Mouse (Mus musculus): ENCODE measurements at regions not wholly inside any gene's neighbourhood (a gene's known extent, or its start where the extent isn't known, plus 50 kb on each side); places are given as distances from the start of the nearest gene placed in this dataset.
A peak's percentile ranks its signal among the peaks of the same experiment; 100 is the strongest.

DNA sequence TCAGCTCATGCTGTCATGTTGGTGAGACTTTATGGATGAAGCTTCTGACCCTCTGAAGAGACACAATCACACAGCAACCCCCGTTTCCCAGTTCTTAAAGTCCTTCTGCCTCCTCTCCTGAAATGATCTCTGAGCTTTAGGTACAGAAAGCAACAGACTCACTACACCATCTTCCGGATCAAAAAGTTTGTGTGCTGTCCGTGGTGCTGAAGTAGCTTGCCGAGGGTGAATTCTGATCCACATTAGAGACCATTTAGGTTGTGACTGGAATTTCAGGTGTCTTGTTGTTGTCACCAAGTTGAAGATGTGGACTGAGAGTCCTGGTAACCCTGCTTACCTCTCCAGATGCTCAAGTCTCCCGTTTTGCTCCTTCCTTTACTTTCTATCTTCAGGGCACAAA, 375.2 kb downstream of the Shisa9 start:
- ATAC-seq (ENCODE audit: low FRiP score) (no peak), DNase-seq (ENCODE audit: low spot score) (peak; percentile 61)
- no peak overlapping the region for H3K27ac ChIP-seq (ENCODE audit: low read depth, low read length)
- H3K4me2 ChIP-seq (replicated peaks; ENCODE audit: low read depth, low read length) = no peak overlapping the region
- no peaks in the 10 kb centered on the region for H3K4me1 ChIP-seq (replicated peaks; ENCODE audit: control insufficient read depth, insufficient read depth, low read length)
- H3K9ac ChIP-seq (ENCODE audit: low read depth, low read length) = no peak overlapping the region
- no peaks in the 10 kb centered on the region for H3K27me3 ChIP-seq (ENCODE audit: control insufficient read depth, insufficient read depth, low read length)
- H3K36me3 ChIP-seq (ENCODE audit: control insufficient read depth, insufficient read depth, low read length) = no peaks in the 10 kb centered on the region
- H3K4me3 ChIP-seq (ENCODE audit: low read depth, low read length) = no peak overlapping the region
- WGBS = 38% methylated on average over 5 of the region's 5 CpGs
- no peaks in the 10 kb centered on the region for H3K9me3 ChIP-seq (ENCODE audit: control insufficient read depth, low read length)

DNA sequence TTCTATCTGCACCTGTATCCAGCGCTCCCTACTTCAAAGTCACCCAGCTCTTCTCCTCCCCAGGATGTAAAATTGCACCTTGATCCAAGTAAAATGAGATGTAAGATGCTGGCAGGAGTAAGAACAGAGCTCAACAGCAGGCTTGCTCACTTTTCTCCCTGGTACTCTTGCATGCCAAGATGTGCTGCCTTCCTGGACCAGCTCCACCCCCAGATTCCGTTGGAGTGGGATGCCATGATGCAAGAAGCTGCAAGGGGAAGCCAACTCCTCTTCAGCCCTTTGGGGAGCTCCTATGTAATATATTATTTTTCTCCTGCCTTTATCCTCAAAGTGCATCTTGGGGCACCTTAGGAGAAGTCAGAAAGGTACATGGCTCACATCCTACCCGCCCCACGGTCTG, 405.6 kb downstream of the Shisa9 start:
- H3K9ac ChIP-seq (ENCODE audit: low read depth, low read length) = no peak overlapping the region
- H3K4me1 ChIP-seq (replicated peaks; ENCODE audit: control insufficient read depth, insufficient read depth, low read length) = no peaks in the 10 kb centered on the region
- no peaks in the 10 kb centered on the region for H3K27me3 ChIP-seq (ENCODE audit: control insufficient read depth, insufficient read depth, low read length)
- no peaks in the 10 kb centered on the region for H3K36me3 ChIP-seq (ENCODE audit: control insufficient read depth, insufficient read depth, low read length)
- 80% methylated on average over 4 of the region's 4 CpGs for WGBS
- no peak overlapping the region for H3K4me3 ChIP-seq (ENCODE audit: low read depth, low read length)
- no peaks in the 10 kb centered on the region for H3K9me3 ChIP-seq (ENCODE audit: control insufficient read depth, low read length)
- DNase-seq (ENCODE audit: low spot score) (no peak), ATAC-seq (ENCODE audit: low FRiP score) (no peak)
- H3K27ac ChIP-seq (ENCODE audit: low read depth, low read length) = no peak overlapping the region
- H3K4me2 ChIP-seq (replicated peaks; ENCODE audit: low read depth, low read length) = no peak overlapping the region

DNA sequence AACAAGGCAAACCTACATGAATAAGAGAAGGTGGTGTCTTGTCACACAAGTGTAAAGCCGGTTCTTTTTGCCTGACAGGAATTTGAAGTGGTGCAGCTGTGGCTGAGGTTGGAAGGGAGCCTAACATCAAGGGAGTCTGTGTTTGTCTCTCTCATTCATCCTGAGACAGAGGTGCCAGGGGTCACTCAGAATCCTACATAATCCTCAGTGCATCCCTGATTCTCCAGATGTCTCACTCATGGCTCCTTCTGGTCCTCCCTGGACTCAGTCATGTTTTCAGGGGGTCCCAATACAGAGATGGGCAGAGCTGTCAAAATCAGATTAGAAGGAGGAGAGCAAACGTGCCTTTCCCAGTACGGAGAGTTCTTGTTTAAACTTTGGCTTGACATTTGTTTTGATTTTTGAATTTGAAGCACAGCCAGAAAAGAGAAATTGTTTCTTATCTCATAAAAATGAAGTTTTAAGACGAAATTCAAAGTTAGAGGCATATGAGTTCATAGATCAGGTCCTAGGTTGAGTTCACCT, 451.8 kb downstream of the Shisa9 start:
- H3K4me1 ChIP-seq (replicated peaks; ENCODE audit: control insufficient read depth, insufficient read depth, low read length) = no peaks in the 10 kb centered on the region
- no peak overlapping the region for H3K4me3 ChIP-seq (ENCODE audit: low read depth, low read length)
- ATAC-seq (ENCODE audit: low FRiP score) = no peak
- no peak overlapping the region for H3K4me2 ChIP-seq (replicated peaks; ENCODE audit: low read depth, low read length)
- no peaks in the 10 kb centered on the region for H3K27me3 ChIP-seq (ENCODE audit: control insufficient read depth, insufficient read depth, low read length)
- no peak overlapping the region for H3K9ac ChIP-seq (ENCODE audit: low read depth, low read length)
- H3K36me3 ChIP-seq (ENCODE audit: control insufficient read depth, insufficient read depth, low read length) = no peaks in the 10 kb centered on the region
- no peak overlapping the region for H3K27ac ChIP-seq (ENCODE audit: low read depth, low read length)
- no peak for DNase-seq (ENCODE audit: low spot score)
- WGBS = 73% methylated on average over 4 of the region's 4 CpGs
- no peaks in the 10 kb centered on the region for H3K9me3 ChIP-seq (ENCODE audit: control insufficient read depth, low read length)

DNA sequence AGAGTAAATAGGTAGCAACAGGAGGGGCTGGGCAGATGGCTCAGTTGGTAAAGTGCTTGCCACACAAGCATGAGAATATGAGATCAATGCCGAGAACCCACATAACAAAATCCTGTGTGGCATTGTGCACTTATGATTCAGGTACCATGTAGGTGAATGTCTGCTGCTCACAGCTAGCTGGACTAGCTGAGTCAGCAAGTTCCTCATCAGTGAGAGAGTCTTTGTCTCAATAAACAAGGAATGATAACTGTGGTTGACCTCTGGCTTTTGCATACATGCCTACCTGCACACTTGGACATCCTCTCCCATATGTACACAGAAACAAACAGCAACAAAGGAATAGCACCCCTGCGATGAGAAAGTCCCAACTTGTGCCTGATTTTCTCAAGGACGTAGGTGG, 454.7 kb downstream of the Shisa9 start:
- H3K36me3 ChIP-seq (ENCODE audit: control insufficient read depth, insufficient read depth, low read length) = no peaks in the 10 kb centered on the region
- no peaks in the 10 kb centered on the region for H3K27me3 ChIP-seq (ENCODE audit: control insufficient read depth, insufficient read depth, low read length)
- ATAC-seq (ENCODE audit: low FRiP score) (no peak), DNase-seq (ENCODE audit: low spot score) (no peak)
- H3K4me3 ChIP-seq (ENCODE audit: low read depth, low read length) = no peak overlapping the region
- H3K4me1 ChIP-seq (replicated peaks; ENCODE audit: control insufficient read depth, insufficient read depth, low read length) = no peaks in the 10 kb centered on the region
- no peak overlapping the region for H3K4me2 ChIP-seq (replicated peaks; ENCODE audit: low read depth, low read length)
- H3K27ac ChIP-seq (ENCODE audit: low read depth, low read length) = no peak overlapping the region
- no peaks in the 10 kb centered on the region for H3K9me3 ChIP-seq (ENCODE audit: control insufficient read depth, low read length)
- H3K9ac ChIP-seq (ENCODE audit: low read depth, low read length) = no peak overlapping the region
- WGBS = 82% methylated on average over 3 of the region's 3 CpGs

DNA sequence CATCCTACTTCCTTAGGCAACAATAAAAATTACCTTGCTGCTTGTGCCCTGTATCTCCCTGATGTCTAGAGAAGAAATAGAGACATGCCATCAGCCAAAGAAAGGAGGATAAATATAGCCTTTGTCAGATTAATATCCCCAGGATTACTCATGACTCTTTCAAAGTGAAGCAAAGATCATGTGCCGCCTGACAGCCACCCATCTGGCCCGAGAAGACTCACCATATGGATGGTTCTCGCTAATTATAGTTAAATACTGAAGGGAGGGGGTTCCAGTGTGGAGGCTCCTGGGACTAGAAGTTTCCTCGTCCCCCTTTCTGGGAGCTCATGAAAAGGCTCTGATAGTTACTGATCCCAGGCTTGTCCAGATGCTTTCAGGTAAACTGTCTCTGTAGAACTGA, 470.9 kb downstream of the Shisa9 start:
- ATAC-seq (ENCODE audit: low FRiP score) (no peak), DNase-seq (ENCODE audit: low spot score) (no peak)
- Histone ChIP-seq H3K4me1 (replicated peaks; ENCODE audit: control insufficient read depth, insufficient read depth, low read length) (no peaks in the 10 kb centered on the region), H3K9ac (ENCODE audit: low read depth, low read length) (no peak overlapping the region), H3K27ac (ENCODE audit: low read depth, low read length) (no peak overlapping the region), H3K9me3 (ENCODE audit: control insufficient read depth, low read length) (no peaks in the 10 kb centered on the region), H3K27me3 (ENCODE audit: control insufficient read depth, insufficient read depth, low read length) (no peaks in the 10 kb centered on the region), H3K4me3 (ENCODE audit: low read depth, low read length) (no peak overlapping the region), H3K36me3 (ENCODE audit: control insufficient read depth, insufficient read depth, low read length) (no peaks in the 10 kb centered on the region), H3K4me2 (replicated peaks; ENCODE audit: low read depth, low read length) (no peak overlapping the region)
- WGBS = 83% methylated on average over 4 of the region's 4 CpGs

All from hindbrain, embryonic 11.5 days (tissue).